Mouse (Mus musculus) megakaryocyte, embryonic 14.5 days (primary cell): Measurements from ENCODE around the gene 1110059E24Rik.

ENCODE experiments used
- FLI1 ChIP-seq: IDR thresholded peaks from 2 replicates; pipeline ENCODE4 v1.6.1; 2012; ENCODE audit warnings: low read length, inconsistent platforms, mixed read lengths
- GATA1 ChIP-seq: IDR thresholded peaks from 3 replicates; pipeline ENCODE4 v1.6.1; 2012; ENCODE audit warnings: mixed read lengths, low read length, inconsistent platforms, borderline replicate concordance

- TF ChIP-seq GATA1 (no peak), FLI1 (no peak)
These were observed 100.0 kb downstream of the 1110059E24Rik start for GRCm38 (mm10) chr19:21552801-21553200.
